In the genomic region with DNA sequence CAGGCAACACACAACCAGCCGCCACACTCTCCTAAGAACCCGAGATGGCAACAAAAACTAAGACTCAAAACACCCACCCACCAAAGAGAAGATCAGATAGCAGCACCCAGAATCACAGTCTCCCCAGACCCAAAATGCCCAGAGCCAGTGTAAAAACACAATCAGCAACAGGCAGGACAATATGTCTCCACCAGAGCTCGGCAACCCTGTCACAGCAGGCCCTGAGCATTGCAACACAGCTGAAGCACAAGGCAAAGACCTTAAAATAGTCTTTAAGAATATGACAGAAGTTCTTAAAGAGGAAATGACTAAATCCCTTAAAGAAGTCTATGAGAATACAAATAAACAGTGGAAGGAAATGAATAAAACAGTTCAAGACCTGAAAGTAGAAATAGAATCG, we compare ENCODE assay signal across 23 mouse cellular contexts.
DNase-seq lines count a peak whose midpoint lies in the region; ATAC-seq and TF ChIP-seq lines count a peak whose summit lies in the region.
"Had no signal": no experiment of that assay in that cellular context is flagged by ENCODE, and none has a peak within 500 bp of the region (broad histone marks: within the 10 kb centered on the region; RNA-seq: fewer than 3 reads in every experiment).

No protein-coding gene starts in this region.

- TF ChIP-seq CTCF in heart, adult 2 months (IDR thresholded peaks at IDR 0.05), result no peak
- TF ChIP-seq CTCF in layer of hippocampus, adult 2 months (conservative IDR thresholded peaks at IDR 0.05), result no peak

- intact Hi-C loops in heart, adult 2 months (cut with DNase I), result no loop called here
- intact Hi-C loops in heart, postnatal 25 days (cut with DNase I), result no loop called here

- peaks cover 6% of the 10 kb centered on the region for H3K4me1 ChIP-seq in heart, adult 2 months (ENCODE audit: control insufficient read depth, insufficient read depth, low read length)
- H3K4me1 ChIP-seq: embryonic facial prominence, embryonic 13.5 days; heart, embryonic 10.5 days; midbrain, embryonic 12.5 days; neural tube, embryonic 15.5 days had no signal

- H3K4me3 ChIP-seq in heart, adult 2 months, result no peak overlapping the region
- H3K4me3 ChIP-seq in layer of hippocampus, adult 2 months, result no peak overlapping the region
- H3K4me3 ChIP-seq: embryonic facial prominence, embryonic 13.5 days; heart, embryonic 10.5 days; liver, embryonic 13.5 days; midbrain, embryonic 12.5 days; myocyte; neural tube, embryonic 15.5 days had no signal

- peak overlapping the region; percentile 57 for H3K27ac ChIP-seq in heart, adult 2 months
- H3K27ac ChIP-seq in layer of hippocampus, adult 2 months, result peak overlapping the region; percentile 4; the same call in 1 of the 2 replicates
- H3K27ac ChIP-seq: embryonic facial prominence, embryonic 13.5 days; heart, embryonic 10.5 days; liver, embryonic 13.5 days; midbrain, embryonic 12.5 days; neural tube, embryonic 15.5 days had no signal

- H3K79me2 ChIP-seq in heart, adult 2 months (replicated peaks; ENCODE audit: control insufficient read depth, insufficient read depth, low read length), result no peaks in the 10 kb centered on the region

- peak; percentile 76 for ATAC-seq in megakaryocyte, adult 5-6 weeks (ENCODE audit: poor library complexity, severe bottlenecking)
- ATAC-seq: forebrain, postnatal 0 days; inflammation-experienced regulatory T-cells, adult 6 months had no signal

- no peak for TF ChIP-seq EP300 in heart, adult 2 months (IDR thresholded peaks at IDR 0.05; ENCODE audit: insufficient read depth, low read depth, low read length)

- H3K9ac ChIP-seq in heart, adult 2 months (ENCODE audit: low read depth, low read length), result no peak overlapping the region
- H3K9ac ChIP-seq: embryonic facial prominence, embryonic 13.5 days; forebrain, postnatal 0 days; liver, embryonic 13.5 days; midbrain, embryonic 12.5 days; neural tube, embryonic 15.5 days had no signal

- no peak for DNase-seq in heart, adult 2 months
- no peak for DNase-seq in heart, postnatal 25 days (ENCODE audit: low spot score)
- peak in 1 of 2 experiments; percentile 5 for DNase-seq in layer of hippocampus, adult 2 months (ENCODE audit: low spot score in 2 of 2)
- no peak for DNase-seq in layer of hippocampus, adult 9-11 months
- peak; percentile 60 for DNase-seq in adipocyte (ENCODE audit: low spot score)
- DNase-seq in embryo, embryonic 10 days (ENCODE audit: low spot score), result no peak
- DNase-seq: adrenal gland, postnatal 10 days; B cell, adult 2 months; cerebellum, adult 8-10 months; forebrain, postnatal 0 days; gastrocnemius, postnatal 10 days; kidney, postnatal 10 days; liver, embryonic 13.5 days; lung, postnatal 14 days; right cerebral cortex, postnatal 25 days; thymus, postnatal 36 days had no signal

- no peaks in the 10 kb centered on the region for H3K27me3 ChIP-seq in heart, adult 2 months (ENCODE audit: control insufficient read depth, insufficient read depth, low read length)
- H3K27me3 ChIP-seq: embryonic facial prominence, embryonic 13.5 days; midbrain, embryonic 12.5 days; neural tube, embryonic 15.5 days had no signal

- TF ChIP-seq POLR2A in heart, adult 2 months (IDR thresholded peaks at IDR 0.05; ENCODE audit: insufficient read depth, low read depth, low read length), result no peak

- WGBS in heart, adult 2 months, result 52% methylated on average over 4 of the region's 4 CpGs

- no peaks in the 10 kb centered on the region for H3K36me3 ChIP-seq in heart, adult 2 months (ENCODE audit: control insufficient read depth, insufficient read depth, low read length)
- H3K36me3 ChIP-seq: embryonic facial prominence, embryonic 13.5 days; heart, embryonic 10.5 days; liver, embryonic 13.5 days; midbrain, embryonic 12.5 days; neural tube, embryonic 15.5 days had no signal
